Mouse (Mus musculus): ENCODE results near the gene Fam206a.

Fam206a gene

DNA sequence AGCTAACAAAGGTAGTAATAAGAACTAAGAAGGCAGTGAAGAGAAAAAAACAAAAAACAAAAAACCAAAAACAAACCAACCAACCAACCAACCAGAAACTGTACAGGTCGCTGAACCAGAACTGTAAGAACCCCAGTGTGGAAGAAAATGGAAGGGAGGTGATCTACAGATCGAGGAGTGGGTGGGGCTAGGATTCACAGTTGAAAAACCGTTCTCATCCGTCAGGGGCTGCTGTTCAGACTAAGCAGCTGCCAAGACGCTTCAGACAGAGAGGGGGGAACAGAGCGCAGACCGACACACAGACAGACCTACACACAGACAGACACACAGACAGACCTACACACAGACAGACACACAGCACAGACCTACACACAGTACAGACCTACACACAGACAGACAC lies 40.4 kb downstream of the Fam206a start:
- intact Hi-C loops (cut with DNase I) = no loop called here

DNA sequence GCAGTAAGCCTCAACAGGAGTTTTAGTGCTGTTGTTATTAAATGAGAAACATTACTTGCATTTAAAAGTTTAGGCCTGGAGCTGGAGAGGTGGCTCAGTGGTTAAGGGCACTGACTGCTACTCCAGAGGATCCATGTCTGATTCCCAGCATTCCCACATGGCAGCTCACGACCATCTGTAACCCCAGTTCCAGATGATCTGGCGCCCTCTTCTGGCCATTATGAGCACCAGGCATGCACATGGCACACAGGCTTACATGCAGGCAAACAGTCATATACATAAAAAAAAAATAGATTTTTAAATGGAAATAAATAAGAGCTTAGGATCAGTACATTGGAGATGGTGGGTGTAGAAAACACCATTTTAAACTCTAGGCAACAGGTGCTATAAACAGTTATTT lies 41.8 kb downstream of the Fam206a start:
- intact Hi-C loops (cut with DNase I) = no loop called here

DNA sequence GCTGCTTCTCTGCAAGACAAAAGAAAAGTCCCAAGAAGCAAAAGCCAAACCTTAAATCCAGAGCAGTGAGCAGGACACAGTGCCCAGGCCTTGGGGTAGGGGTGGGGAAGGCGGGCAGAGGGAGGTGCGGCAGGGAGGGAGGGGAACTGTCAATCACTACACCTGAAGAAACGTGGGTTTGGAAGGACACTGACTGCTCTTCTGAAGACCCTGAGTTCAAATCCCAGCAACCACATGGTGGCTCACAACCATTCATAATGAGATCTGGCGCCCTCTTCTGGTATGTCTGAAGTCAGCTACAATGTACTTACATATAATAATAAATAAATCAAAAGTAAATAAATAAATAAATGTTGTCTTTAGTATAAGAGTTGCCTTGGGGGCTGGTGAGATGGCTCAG lies 42.8 kb downstream of the Fam206a start:
- intact Hi-C loops (cut with DNase I) = no loop called here

DNA sequence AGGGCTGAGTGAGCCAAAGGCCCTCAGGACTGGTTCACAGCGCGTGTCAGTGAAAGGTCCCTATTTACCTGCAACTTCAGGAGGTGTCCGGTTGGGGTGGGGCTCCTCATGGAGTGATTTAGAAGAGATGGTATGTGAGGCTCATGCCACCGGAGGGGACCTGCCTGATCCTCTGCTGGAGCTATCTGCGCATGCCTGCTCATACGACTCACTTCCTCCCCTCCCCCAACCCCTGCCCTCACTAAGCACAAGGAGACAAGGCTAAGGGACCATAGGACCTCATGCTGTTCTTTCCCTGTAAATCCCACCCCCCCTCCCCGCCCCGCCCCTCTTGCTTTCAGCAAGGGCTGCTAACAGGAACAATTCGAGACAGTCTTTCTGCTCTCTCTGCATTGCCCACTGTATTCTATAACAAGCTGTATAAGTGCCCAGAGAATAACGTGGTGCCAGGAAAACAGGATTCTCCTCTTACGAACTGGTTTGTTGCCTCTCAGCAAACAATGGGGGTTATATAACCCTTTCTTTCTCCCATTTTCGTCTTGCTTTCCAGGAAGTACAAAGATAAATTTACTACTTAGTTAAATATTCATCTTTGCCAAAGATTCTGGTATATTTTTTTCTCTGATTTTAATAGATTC lies 43.9 kb downstream of the Fam206a start:
- intact Hi-C loops (cut with DNase I) = no loop called here

DNA sequence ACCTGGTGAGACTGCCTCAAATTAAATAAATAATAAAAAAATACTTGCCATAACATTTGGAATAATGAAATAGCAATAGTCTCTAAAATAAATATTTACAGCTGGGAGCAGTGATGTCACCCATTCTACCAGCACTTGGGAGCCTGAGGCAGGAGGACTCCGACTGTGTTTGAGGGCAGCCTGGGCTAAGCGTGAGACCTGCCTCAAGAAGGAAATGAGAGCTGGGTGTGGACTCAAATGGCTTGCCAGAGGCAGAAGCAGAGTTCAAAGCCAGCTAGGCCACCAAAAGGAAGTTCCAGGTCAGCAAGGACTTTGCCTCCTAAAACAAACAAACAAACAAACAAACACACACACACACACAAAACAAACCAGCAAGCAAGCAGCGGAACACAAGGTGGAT lies 45.3 kb downstream of the Fam206a start:
- intact Hi-C loops (cut with DNase I) = no loop called here

DNA sequence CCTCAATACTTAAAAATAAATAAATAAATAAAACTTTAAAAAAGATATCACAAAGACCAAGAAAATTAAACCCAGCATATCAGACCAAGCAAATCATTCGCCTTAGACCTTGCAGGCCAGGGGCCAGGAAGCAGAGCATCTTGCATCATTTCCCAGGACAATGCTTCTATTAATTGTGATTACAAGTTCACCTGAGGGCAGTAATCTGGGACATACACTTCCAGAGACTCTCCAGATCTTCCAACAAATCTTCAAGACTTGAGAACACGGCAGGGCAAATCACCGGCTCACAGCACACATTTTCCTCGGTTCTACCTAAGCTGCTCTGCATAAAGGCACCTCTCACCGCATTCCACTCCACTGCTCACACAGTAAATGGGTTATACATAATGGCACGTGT lies 45.9 kb downstream of the Fam206a start:
- intact Hi-C loops (cut with DNase I) = no loop called here

DNA sequence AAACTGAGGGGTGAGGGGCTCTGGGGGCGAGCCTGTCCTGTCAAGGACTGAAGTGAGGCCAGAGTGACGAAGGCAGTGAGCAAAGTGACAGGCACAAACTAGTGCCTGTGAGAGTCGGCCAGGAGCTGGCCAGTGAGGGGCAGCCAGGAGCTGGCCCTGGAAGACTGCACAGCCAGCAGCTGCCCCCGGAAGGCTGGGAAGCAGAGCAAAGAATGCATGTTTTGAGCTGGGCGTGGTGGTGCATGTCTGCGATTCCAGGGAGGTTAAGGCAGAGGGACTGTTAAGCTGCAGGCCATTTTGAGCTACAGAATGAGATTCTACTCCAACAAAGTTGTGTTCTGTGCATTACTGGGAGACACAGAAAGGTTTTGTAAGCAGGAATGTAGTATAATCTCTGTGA lies 48.6 kb downstream of the Fam206a start:
- intact Hi-C loops (cut with DNase I) = no loop called here

DNA sequence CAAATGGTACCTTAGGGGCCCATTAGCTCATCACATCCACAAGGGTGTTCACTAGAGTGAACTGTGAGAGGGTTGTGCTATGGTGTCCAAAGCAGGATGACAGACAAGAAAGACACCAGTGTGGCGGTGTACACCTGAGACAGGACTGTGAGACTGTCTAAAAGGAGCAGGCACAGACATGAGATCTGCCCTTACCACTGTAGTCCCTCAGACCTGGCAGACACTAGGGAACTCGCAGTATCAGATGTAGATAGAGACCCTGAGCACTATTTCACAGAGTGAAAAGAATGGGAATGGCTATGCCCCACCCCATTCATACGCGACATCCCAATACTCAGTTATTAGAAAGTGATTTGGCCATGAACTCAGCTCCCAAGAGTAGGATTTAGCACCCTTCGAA lies 53.8 kb downstream of the Fam206a start:
- intact Hi-C loops (cut with DNase I) = no loop called here

DNA sequence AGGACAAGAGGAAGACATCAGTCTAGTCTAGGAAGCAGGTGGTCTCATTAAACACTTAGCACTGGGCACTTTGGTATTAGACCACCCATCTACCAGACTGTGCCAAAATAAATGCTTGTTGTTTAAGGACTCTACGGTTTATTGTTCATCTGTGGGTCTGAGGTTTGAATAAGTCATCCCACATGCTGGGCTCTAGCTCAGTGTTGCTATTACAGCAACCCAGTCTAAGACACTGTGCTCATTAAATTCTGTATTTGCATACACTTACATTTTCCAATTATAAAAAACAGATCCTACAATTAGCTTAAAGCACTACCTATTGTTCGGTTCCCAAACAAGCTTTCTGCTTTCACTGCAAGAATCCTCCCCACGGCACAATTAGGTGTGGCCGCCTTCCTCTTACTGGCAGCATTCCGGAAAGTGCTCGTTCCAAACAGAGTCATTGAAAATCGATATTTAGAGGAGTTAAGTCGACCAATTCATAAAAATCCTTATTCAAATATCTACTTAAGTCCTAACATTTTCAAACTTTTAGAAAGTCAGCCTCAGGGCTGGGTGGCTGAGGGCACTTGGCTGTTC lies 54.3 kb downstream of the Fam206a start:
- intact Hi-C loops (cut with DNase I) = no loop called here

DNA sequence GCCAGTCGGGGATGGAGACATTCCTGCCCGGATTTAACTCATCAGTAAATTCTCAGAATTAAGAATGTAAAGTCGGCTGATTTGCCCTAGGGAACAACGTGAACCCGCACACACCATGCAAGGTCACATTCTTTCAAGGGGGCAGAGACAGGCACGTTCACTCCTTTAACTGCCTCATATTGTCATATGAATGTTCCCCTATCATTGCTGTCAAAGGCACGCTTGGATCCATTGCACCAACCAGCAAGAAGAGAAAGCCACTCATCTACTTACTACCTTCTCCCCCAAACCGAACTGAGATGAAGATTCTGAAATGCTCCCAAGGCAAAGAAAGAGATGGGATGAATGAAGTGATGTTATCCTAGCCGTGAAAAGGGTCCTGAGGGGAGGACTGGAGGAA lies 56.6 kb downstream of the Fam206a start:
- intact Hi-C loops (cut with DNase I) = no loop called here

All from adrenal gland (tissue).